Mouse (Mus musculus): ENCODE results near the gene Dnmt3c.

Dnmt3c gene

GRCm38 (mm10) chr2:153724424-153724823, 28.0 kb downstream of the Dnmt3c start:
- DNase-seq = no peak

DNA sequence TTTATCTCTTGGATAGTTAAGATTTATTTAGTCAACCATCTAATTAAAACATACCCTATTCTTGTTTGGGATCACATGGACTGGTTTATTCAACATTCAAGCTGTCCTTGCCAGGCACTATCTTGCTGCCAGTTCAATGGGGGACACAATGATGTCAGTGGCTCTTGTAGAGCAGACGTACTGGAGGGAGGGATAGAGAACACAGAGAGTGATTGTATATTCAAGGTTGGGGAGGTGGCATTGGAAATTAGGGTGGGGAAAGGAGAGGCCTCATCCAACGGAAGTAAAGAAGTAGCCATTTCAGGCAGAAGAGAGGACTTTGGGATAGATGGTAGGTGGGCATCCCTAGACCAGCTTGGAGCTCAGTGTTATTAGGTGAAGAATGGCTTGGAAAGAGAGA, 28.4 kb downstream of the Dnmt3c start:
- DNase-seq = no peak

DNA sequence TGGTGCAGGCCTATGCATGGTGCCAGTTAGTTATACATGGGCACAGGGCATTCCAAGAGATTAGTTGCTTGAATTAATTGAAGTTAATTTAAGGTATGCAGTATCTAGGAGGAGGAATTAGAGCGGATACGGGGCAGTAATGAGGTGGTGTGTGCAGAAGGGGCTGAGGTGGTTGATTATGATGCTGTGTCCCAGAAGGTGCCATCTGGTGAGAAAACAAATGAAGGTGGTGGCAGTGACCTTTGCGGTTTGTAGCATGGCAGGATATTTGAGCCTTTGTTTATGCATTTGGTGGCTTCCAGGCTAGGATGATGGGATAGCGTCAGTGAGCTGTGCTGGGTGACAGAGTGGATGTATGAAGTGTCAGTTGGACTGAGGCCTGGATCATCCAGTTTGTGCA, 28.8 kb downstream of the Dnmt3c start:
- no peak for DNase-seq

DNA sequence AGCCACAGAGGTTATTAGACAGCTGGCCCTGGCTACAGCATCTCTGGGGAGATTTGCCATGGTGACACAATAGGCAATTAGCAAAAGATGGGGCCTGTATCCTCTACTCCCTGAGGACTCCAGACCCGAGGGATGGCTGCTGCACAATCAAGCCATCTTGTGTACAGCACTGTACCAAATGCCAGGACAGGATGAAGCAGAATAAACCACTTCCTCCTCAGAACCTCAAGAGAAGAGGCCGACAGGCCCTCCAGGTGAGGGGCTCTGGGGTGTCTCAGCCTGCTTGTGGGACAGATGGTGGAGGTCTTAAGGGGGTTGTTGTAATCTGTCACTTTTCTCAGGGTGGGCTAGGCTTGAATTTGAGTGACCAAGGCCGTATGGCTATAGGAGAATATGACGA, 37.6 kb downstream of the Dnmt3c start:
- no peak for DNase-seq

DNA sequence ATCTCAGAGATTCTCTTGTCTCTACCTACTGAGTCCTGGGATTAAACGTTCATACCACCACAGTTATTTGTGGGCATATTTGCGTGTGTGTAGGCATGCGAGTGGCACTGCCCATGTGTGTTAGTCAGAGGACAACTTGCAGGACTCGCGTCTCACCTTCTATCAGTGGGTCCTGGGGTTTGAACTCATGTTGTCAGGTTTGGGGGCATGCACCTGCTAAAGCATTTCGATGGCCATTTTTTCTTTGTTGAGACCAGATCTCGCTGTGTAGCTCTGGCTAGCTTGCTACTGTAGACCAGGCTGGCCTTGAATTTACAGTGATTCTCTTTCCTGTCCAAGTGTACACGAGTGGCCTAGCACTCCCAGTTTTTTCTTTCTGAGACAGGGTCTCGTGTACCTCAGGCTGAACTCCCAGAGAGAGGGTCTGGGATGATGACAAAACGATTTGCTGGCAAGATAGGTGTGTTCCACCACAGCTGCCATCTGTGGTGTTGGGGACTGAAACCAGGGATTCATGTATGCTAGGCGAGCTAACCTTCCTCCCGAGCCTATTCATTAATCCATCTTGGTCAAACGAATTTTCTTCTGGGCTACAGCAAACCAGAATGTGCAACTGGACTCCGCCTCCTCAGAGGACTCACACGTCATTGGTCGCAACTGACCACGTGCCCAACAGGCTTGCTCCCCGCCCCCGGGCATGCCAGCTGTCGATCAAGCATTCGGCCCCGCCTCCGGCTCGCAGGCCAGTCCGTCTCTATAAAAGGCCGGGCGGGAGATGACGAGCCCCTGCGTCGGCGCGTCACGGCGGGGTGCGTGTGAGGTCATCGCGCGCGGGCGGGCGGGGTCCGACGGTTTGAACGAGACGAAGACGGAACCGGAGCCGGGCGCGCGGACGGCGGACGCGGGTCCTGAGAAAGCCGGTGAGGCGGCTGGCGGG, 44.3 kb downstream of the Dnmt3c start, which contains the start of gene Mapre1:
TSS of gene Mapre1 (plus strand) at position 775 of the 937 bp plus-strand sequence.
- DNase-seq = peak; percentile 99 to 100

GRCm38 (mm10) chr2:153741437-153742065, 45.1 kb downstream of the Dnmt3c start:
- no peak for DNase-seq

GRCm38 (mm10) chr2:153747994-153748393, 51.5 kb downstream of the Dnmt3c start:
- DNase-seq = no peak

DNA sequence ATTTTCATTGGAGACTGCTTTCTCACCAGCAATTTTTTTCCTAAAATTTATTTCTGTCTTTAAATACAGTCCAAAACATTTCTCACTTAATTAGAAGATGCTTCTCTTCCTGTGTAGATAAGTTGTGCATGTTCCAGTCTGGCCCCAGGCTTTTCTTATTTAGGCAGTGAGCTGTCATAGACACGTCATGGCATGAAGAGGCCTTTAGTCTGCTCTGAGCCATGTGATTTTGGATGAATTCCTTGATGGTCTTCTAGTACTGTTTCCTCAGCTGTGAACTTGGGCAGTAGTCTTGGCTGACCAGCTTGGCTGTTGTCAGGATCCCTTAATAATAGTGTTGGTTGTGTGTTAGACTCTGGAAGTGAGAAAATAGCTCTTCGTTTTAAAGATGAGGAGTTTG, 53.9 kb downstream of the Dnmt3c start:
- DNase-seq = no peak

DNA sequence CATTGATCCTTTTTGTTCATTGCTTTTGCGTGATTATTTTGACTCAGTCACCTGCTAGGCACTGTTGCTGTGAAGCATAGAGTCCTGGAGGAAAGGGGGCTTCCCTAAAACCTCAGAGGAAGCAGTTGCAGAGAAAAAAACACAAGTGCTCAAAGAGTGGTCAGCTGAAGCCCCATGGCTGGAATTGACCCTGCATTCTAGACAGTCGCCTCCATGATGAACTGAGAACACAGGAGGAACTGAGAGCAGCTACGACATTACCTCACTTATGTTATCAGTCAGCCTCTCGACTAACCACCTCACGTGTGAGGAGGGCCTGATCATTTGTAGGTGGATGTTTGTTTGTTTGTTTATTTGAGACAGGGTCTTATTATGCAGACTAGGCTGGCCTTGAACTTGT, 65.7 kb downstream of the Dnmt3c start:
- no peak for DNase-seq

GRCm38 (mm10) chr2:153767484-153767883, 71.0 kb downstream of the Dnmt3c start:
- no peak for DNase-seq

GRCm38 (mm10) chr2:153768881-153769280, 72.4 kb downstream of the Dnmt3c start:
- no peak for DNase-seq

DNA sequence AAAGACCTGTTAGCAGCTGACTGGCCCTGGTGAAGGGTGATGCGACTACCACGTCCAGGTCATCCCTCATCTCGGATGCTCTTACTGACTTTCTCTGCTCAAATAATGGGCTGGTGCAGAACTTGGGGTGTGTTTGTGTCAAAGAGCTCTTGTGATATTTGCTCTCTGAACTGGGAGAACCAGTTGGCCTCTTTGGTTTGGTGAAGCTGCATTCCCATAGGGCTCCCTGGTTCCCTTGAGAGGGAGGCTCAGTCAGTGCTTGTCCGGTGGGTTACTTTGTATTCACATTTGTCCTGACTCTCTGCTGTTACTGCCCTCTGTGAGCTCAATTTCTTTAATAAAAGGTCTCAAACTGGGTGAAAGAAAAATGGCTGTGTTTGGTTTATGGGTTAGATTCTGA, 76.5 kb downstream of the Dnmt3c start:
- no peak for DNase-seq

DNA sequence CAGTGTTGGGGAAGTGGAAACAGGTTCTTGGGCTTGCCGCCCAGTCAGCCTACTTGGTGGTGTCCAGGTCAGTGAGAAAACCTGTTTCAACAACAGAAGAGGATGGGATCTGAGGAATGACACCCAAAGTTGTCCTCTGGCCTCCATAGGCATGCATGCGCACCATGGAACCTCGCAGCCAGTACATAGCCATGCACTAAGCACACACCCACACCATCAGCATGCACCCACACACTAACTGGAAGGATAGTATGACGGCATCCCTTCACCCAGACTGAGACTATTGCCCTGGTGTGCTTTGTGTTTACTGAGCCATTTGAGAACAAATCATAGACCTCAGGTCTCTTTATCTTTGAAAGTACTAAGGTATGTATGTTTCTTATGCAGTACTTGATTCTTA, 79.0 kb downstream of the Dnmt3c start:
- no peak for DNase-seq

DNA sequence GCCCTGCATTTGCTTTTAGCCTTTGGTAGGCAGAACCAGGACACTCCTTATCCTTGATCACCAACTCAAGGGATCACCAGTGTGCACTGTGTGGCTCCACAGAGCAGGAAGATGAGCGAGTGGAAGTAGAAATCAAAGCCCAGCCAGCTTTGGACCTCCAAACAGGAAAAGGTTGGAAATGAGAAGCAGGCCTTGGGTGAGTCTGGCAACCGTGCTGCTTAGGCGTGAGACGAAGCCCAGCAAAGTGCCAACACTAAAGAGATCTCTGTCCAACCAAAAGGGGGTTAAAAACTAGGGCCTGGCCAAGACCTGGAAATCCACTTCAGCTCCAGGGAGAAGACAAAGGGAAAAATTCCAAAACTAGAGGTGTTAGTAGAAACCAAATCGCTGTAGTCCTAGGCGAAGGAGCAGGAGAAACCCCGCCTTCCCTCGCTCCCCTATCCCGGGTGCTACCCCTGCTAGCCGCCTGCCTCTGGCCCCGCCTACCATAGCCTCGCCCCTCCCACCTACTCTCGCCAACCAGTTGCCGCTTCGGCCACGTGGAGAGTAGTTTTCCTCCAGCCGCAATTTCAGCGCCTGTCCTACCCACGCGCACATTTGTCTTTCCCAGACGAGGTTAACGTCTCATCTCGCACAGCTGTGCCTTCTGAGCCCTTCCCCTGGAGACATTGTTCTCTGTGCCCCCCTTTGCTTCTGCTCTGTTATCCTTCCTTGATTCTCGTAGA, 82.3 kb downstream of the Dnmt3c start:
- peak; percentile 24 to 54 for DNase-seq
